Mouse (Mus musculus) ES-Bruce4 (cell line): ENCODE results near the gene Hist1h4a.

Experiments used
- CTCF ChIP-seq: IDR thresholded peaks from one replicate; pipeline ENCODE4 v1.8.1; 2011; ENCODE audit warnings: low read depth, low read length
- EP300 ChIP-seq: IDR thresholded peaks from 2 replicates; pipeline ENCODE4 v1.6.1; 2011; ENCODE audit warnings: low read depth, low read length; ENCODE audit not compliant: insufficient read depth
- POLR2A ChIP-seq: IDR thresholded peaks from one replicate; pipeline ENCODE4 v1.8.1; 2011; ENCODE audit warnings: low read length; ENCODE audit not compliant: insufficient read depth

GRCm38 (mm10) chr13:23757211-23757773, 3.7 kb downstream of the Hist1h4a start:
- TF ChIP-seq CTCF = no peak
- TF ChIP-seq POLR2A = peak; percentile 87
- TF ChIP-seq EP300 = no peak
